Mouse (Mus musculus): ENCODE data around the gene Rassf2.

DNA sequence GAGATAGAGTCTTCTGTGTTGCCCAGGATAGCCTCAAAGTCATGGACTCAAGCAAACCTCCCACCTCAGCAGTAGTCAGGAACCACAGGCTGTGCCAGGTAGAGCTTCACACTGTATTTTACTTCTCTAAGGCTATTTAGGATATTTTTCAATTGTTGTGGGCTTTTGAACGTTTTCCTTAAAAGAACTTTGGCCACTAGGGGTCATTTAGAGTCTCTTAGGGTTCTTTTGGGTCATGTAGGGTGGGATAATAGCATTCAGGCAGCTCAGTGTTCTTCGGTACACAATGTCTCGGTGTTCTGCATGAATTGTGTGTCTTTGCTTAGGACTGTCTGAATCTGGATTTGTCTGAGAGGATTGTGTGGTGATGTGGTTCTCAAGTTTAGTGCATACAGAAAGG lies 42.1 kb downstream of the Rassf2 start:
- TF ChIP-seq CTCF (IDR thresholded peaks at IDR 0.05; ENCODE audit: control insufficient read depth, insufficient read depth, low read length): no peak
- TF ChIP-seq POLR2A (IDR thresholded peaks at IDR 0.05; ENCODE audit: borderline replicate concordance, control insufficient read depth, low read depth, low read length): no peak

All from bone marrow, adult 2 months (tissue).